Mouse (Mus musculus) olfactory bulb, adult 2 months (tissue): ENCODE results near the gene Pafah1b3.

Source experiments
- CTCF ChIP-seq: fragments of 200-500 bp; IDR thresholded peaks from 2 replicates; pipeline ENCODE4 v1.5.1; 2012; ENCODE audit warnings: low read depth, mild to moderate bottlenecking, low read length, moderate library complexity; ENCODE audit not compliant: insufficient read depth
- POLR2A ChIP-seq: fragments of 200-500 bp; IDR thresholded peaks from 2 replicates; pipeline ENCODE4 v1.6.1; 2012; ENCODE audit warnings: mild to moderate bottlenecking, low read depth, low read length, moderate library complexity; ENCODE audit not compliant: insufficient read depth

DNA sequence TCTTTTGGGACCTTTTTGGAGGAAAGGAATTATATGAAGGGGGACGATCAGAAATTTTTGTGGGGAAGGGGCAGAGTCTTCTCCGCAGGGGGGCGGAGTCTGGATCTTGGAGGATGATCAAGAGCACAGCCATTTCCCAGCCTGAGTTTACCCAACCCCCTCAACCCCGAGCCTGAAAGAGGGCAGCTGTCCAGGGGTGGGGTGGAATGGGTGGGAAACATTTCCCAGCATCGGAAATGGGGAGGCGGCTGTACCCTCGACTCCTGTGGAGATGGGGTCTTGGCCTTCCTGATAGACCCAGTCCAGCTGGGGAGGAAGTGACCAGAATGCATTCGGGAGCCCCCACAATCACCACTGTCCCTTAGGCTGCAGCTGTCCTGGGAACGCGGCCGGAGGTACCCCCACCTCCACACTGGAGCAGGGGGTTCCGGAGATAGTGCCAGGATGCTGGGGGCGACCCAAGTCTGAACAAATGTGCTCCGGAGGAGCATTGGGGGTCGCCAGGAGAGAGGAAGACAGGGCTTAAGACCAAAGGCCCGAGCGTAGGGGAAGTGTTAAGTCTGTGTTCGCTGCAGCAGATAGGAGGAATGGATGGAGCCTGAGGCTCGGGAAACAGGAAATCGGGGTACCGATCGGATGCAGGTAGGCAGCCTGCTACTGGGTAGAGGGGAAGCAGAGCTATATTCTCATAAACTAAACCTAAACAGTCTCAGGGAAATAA lies 46.6 kb downstream of the Pafah1b3 start:
- TF ChIP-seq CTCF, result no peak
- no peak for TF ChIP-seq POLR2A
